Mouse (Mus musculus) lung, adult 2 months (tissue): Measurements from ENCODE around the gene Lix1. TPM values are rescaled to one million over a fixed set of nuclear protein-coding genes. Genes with fewer than 3 reads are reported as not detected.

Experiments used
- DNase-seq: peaks from one replicate; pipeline ENCODE4 v3.0.0; 2022
- H3K4me1 ChIP-seq: fragments of 200-500 bp; 2 replicates; pipeline ENCODE4 v1.6.1; 2011; ENCODE audit warnings: low read length; ENCODE audit not compliant: control insufficient read depth, insufficient read depth
- H3K4me3 ChIP-seq: fragments of 200-500 bp; replicated peaks from 2 replicates; pipeline ENCODE3; 2011; ENCODE audit warnings: low read depth, mild to moderate bottlenecking, control low read depth, low read length; ENCODE audit errors: extremely low read depth
- CTCF ChIP-seq: fragments of 200-500 bp; IDR thresholded peaks from 2 replicates; pipeline ENCODE4 v1.5.1; 2011; ENCODE audit warnings: mild to moderate bottlenecking, low read length, control low read depth; ENCODE audit not compliant: insufficient read depth
- POLR2A ChIP-seq: fragments of 200-500 bp; IDR thresholded peaks from 2 replicates; pipeline ENCODE4 v1.6.1; 2011; ENCODE audit warnings: low read depth, mild to moderate bottlenecking, control low read depth, low read length, borderline replicate concordance; ENCODE audit errors: extremely low read depth
- WGBS: fragments of 180-500 bp; shearing (Covaris S2); methylation state at CpG from one replicate; pipeline ENCODE4 v1.1.7; 2018; 5-methylcytosine and 5-hydroxymethylcytosine counted together
- polyA plus RNA-seq: library from polyadenylated mRNA; depleted of rRNA; stranded (reverse); fragments of >200 nt; gene quantifications from 2 replicates; pipeline ENCODE4 v1.2.3, GENCODE M21; 2012

Lix1 gene
- polyA plus RNA-seq, 1 experiment = 0.34 TPM

GRCm38 (mm10) chr17:17409601-17410000 is 7.1 kb downstream of the Lix1 start:
- 25% methylated on average over 2 of the region's 2 CpGs for WGBS
- DNase-seq = no peak
- peaks cover 3% of the 10 kb centered on the region; the same call in 1 of the 2 replicates for H3K4me1 ChIP-seq
- TF ChIP-seq CTCF (no peak), POLR2A (no peak)
- no peak overlapping the region for H3K4me3 ChIP-seq

GRCm38 (mm10) chr17:17411443-17411842 is 9.0 kb downstream of the Lix1 start:
- TF ChIP-seq CTCF (no peak), POLR2A (no peak)
- no peak for DNase-seq
- H3K4me3 ChIP-seq = no peak overlapping the region
- WGBS = 68% methylated on average over 2 of the region's 2 CpGs
- no peaks in the 10 kb centered on the region for H3K4me1 ChIP-seq

- DNase-seq = no peak
- Histone ChIP-seq H3K4me3 (no peak overlapping the region), H3K4me1 (no peaks in the 10 kb centered on the region)
- 79% methylated on average over 2 of the region's 2 CpGs for WGBS
- TF ChIP-seq CTCF (no peak), POLR2A (no peak)
These were observed 9.7 kb downstream of the Lix1 start for GRCm38 (mm10) chr17:17412176-17412575.

GRCm38 (mm10) chr17:17414206-17414605 is 11.7 kb downstream of the Lix1 start:
- Histone ChIP-seq H3K4me1 (no peaks in the 10 kb centered on the region), H3K4me3 (no peak overlapping the region)
- no peak for TF ChIP-seq CTCF
- 89% methylated on average over 3 of the region's 3 CpGs for WGBS
- no peak for DNase-seq

GRCm38 (mm10) chr17:17424609-17425307 is 22.3 kb downstream of the Lix1 start:
- WGBS = 40% methylated on average over 4 of the region's 4 CpGs
- Histone ChIP-seq H3K4me1 (no peaks in the 10 kb centered on the region), H3K4me3 (no peak overlapping the region)
- DNase-seq = peak; percentile 16
- TF ChIP-seq POLR2A (no peak), CTCF (no peak)

- TF ChIP-seq POLR2A (no peak), CTCF (no peak)
These were observed 22.9 kb downstream of the Lix1 start for GRCm38 (mm10) chr17:17425308-17425813.

GRCm38 (mm10) chr17:17425906-17426305 is 23.4 kb downstream of the Lix1 start:
- no peak for DNase-seq
- no peak for TF ChIP-seq POLR2A
- TF ChIP-seq CTCF = no peak
- 49% methylated on average over 3 of the region's 3 CpGs for WGBS

More at GRCm38 (mm10) chr17:17425308-17425813, 22.9 kb downstream of the Lix1 start:
- no peaks in the 10 kb centered on the region for H3K4me1 ChIP-seq
- no peak overlapping the region for H3K4me3 ChIP-seq
- DNase-seq = no peak
- 72% methylated on average over 4 of the region's 4 CpGs for WGBS

GRCm38 (mm10) chr17:17428888-17429287 is 26.4 kb downstream of the Lix1 start:
- no peak for TF ChIP-seq CTCF
- TF ChIP-seq POLR2A = no peak
- 74% methylated on average over 2 of the region's 2 CpGs for WGBS
- no peak for DNase-seq
- Histone ChIP-seq H3K4me1 (no peaks in the 10 kb centered on the region), H3K4me3 (no peak overlapping the region)

More at GRCm38 (mm10) chr17:17425906-17426305, 23.4 kb downstream of the Lix1 start:
- Histone ChIP-seq H3K4me3 (no peak overlapping the region), H3K4me1 (no peaks in the 10 kb centered on the region)

GRCm38 (mm10) chr17:17433679-17434078 is 31.2 kb downstream of the Lix1 start:
- TF ChIP-seq CTCF = no peak
- no peak for TF ChIP-seq POLR2A
- H3K4me3 ChIP-seq = no peak overlapping the region
- no peak for DNase-seq
- WGBS = 75% methylated on average over 4 of the region's 4 CpGs
- H3K4me1 ChIP-seq = no peaks in the 10 kb centered on the region

GRCm38 (mm10) chr17:17438576-17439191 is 36.2 kb downstream of the Lix1 start:
- DNase-seq = no peak
- Histone ChIP-seq H3K4me1 (no peaks in the 10 kb centered on the region), H3K4me3 (no peak overlapping the region)
- TF ChIP-seq CTCF = no peak
- TF ChIP-seq POLR2A = no peak
